Mouse (Mus musculus) forelimb bud, embryonic 11.5 days (tissue): Measurements from ENCODE around the gene Slc35f6.
A peak's percentile ranks its signal among the peaks of the same experiment; 100 is the strongest.

ENCODE experiments used
- DNase-seq: peaks from one replicate; pipeline ENCODE4 v3.0.0-alpha.2; 2012; ENCODE audit warnings: low read depth, low spot score

The Slc35f6 gene

GRCm38 (mm10) chr5:30621211-30621790 is 26.4 kb upstream of the Slc35f6 start:
- DNase-seq, result no peak

- no peak for DNase-seq
Measured at GRCm38 (mm10) chr5:30621844-30622176, 25.9 kb upstream of the Slc35f6 start.

- DNase-seq, result peak; percentile 24
Measured at GRCm38 (mm10) chr5:30622177-30622840, 25.4 kb upstream of the Slc35f6 start.

GRCm38 (mm10) chr5:30622841-30623185 is 24.9 kb upstream of the Slc35f6 start:
- peak; percentile 30 for DNase-seq

- no peak for DNase-seq
Measured at GRCm38 (mm10) chr5:30623380-30623779, 24.4 kb upstream of the Slc35f6 start.

GRCm38 (mm10) chr5:30624311-30624710 is 23.4 kb upstream of the Slc35f6 start:
- DNase-seq, result no peak

GRCm38 (mm10) chr5:30624908-30625307 is 22.8 kb upstream of the Slc35f6 start:
- no peak for DNase-seq

- no peak for DNase-seq
Measured at GRCm38 (mm10) chr5:30625379-30625778, 22.4 kb upstream of the Slc35f6 start.

- DNase-seq, result no peak
Measured at GRCm38 (mm10) chr5:30626331-30627105, 21.2 kb upstream of the Slc35f6 start.

- no peak for DNase-seq
Measured at GRCm38 (mm10) chr5:30628511-30628910, 19.2 kb upstream of the Slc35f6 start.

GRCm38 (mm10) chr5:30630401-30630800 is 17.3 kb upstream of the Slc35f6 start:
- no peak for DNase-seq

- no peak for DNase-seq
Measured at GRCm38 (mm10) chr5:30632134-30632533, 15.6 kb upstream of the Slc35f6 start.

GRCm38 (mm10) chr5:30636994-30637393 is 10.7 kb upstream of the Slc35f6 start:
- no peak for DNase-seq

- peak; percentile 69 for DNase-seq
Measured at GRCm38 (mm10) chr5:30638041-30638440, 9.7 kb upstream of the Slc35f6 start.

- DNase-seq, result no peak
Measured at GRCm38 (mm10) chr5:30643477-30644179, 4.1 kb upstream of the Slc35f6 start.

GRCm38 (mm10) chr5:30646036-30646435 is 1.7 kb upstream of the Slc35f6 start:
- no peak for DNase-seq

GRCm38 (mm10) chr5:30647396-30647795 is 337 bp upstream of the Slc35f6 start:
- no peak for DNase-seq

GRCm38 (mm10) chr5:30649558-30649957 is 1.8 kb downstream of the Slc35f6 start:
- no peak for DNase-seq

- no peak for DNase-seq
Measured at GRCm38 (mm10) chr5:30650756-30651155, 3.0 kb downstream of the Slc35f6 start.

GRCm38 (mm10) chr5:30651554-30651953 is 3.8 kb downstream of the Slc35f6 start:
- DNase-seq, result no peak

- DNase-seq, result no peak
Measured at GRCm38 (mm10) chr5:30653246-30653645, 5.5 kb downstream of the Slc35f6 start.

GRCm38 (mm10) chr5:30655042-30655441 is 7.3 kb downstream of the Slc35f6 start:
- DNase-seq, result no peak
